Mouse (Mus musculus) neural tube, embryonic 11.5 days (tissue): Measurements from ENCODE around the gene Ankrd11. TPM values are rescaled to one million over a fixed set of nuclear protein-coding genes. Genes with fewer than 3 reads are reported as not detected.

Experiments used
- ATAC-seq: fragments of 200-750 bp; cut with Nextera tagmentation; 2 replicates; pipeline ENCODE4 v1.8.0; 2017; ENCODE audit warnings: moderate number of reproducible peaks, mild to moderate bottlenecking, moderate TSS enrichment, moderate library complexity; ENCODE audit not compliant: insufficient read depth, low FRiP score, low TSS enrichment
- DNase-seq: peaks from one replicate; pipeline ENCODE4 v3.0.0-alpha.2; 2015; ENCODE audit warnings: low spot score
- H3K27ac ChIP-seq: fragments of 300-500 bp; sonication (generic); 2 replicates; pipeline ENCODE4 v1.5.1; 2014; ENCODE audit warnings: low read depth, mild to moderate bottlenecking, low read length
- H3K27me3 ChIP-seq: fragments of 300-500 bp; sonication (generic); 2 replicates; pipeline ENCODE4 v1.6.1; 2014; ENCODE audit warnings: mild to moderate bottlenecking, low read length, mixed read lengths; ENCODE audit not compliant: control insufficient read depth, insufficient read depth
- H3K36me3 ChIP-seq: fragments of 300-500 bp; sonication (generic); 2 replicates; pipeline ENCODE4 v1.6.1; 2014; ENCODE audit warnings: mild to moderate bottlenecking, low read length, moderate library complexity, mixed read lengths; ENCODE audit not compliant: control insufficient read depth, insufficient read depth
- H3K4me1 ChIP-seq: fragments of 300-500 bp; sonication (generic); 2 replicates; pipeline ENCODE4 v1.6.1; 2014; ENCODE audit warnings: low read length, mixed read lengths; ENCODE audit not compliant: control insufficient read depth, insufficient read depth
- H3K4me2 ChIP-seq: fragments of 300-500 bp; sonication (generic); 2 replicates; pipeline ENCODE4 v1.6.1; 2014; ENCODE audit warnings: low read depth, mild to moderate bottlenecking, moderate library complexity
- H3K4me3 ChIP-seq: fragments of 300-500 bp; sonication (generic); 2 replicates; pipeline ENCODE4 v1.5.1; 2014; ENCODE audit warnings: low read depth, low read length
- H3K9ac ChIP-seq: fragments of 300-500 bp; sonication (generic); 2 replicates; pipeline ENCODE4 v1.6.1; 2014; ENCODE audit warnings: mild to moderate bottlenecking, low read length
- H3K9me3 ChIP-seq: fragments of 300-500 bp; sonication (generic); 2 replicates; pipeline ENCODE4 v1.6.1; 2016; ENCODE audit warnings: low read length; ENCODE audit not compliant: control insufficient read depth
- WGBS: fragments of 180-500 bp; shearing (Covaris S2); extraction: QIAGEN DNeasy Blood & Tissue Kit; methylation state at CpG from one replicate; pipeline ENCODE4 v1.1.7; 2014; 5-methylcytosine and 5-hydroxymethylcytosine counted together
- polyA plus RNA-seq: library from polyadenylated mRNA; unstranded; fragments of >200 nt; fragmentation: Nextera tagmentation; extraction: Ambion mirVana; gene quantifications from 2 replicates; pipeline ENCODE4 v1.2.1, GENCODE M21; 2014

The Ankrd11 gene
- polyA plus RNA-seq, 1 experiment from 2014 or later = 88.3 TPM

- ATAC-seq = no peak
- no peaks in the 10 kb centered on the region for H3K27me3 ChIP-seq
- H3K4me2 ChIP-seq = no peak overlapping the region
- no peak overlapping the region for H3K4me3 ChIP-seq
- WGBS = 78% methylated on average over 1 of the region's 1 CpGs
- no peak for DNase-seq
- no peaks in the 10 kb centered on the region for H3K36me3 ChIP-seq
- H3K9me3 ChIP-seq = no peaks in the 10 kb centered on the region
- no peak overlapping the region for H3K9ac ChIP-seq
- H3K27ac ChIP-seq = no peak overlapping the region
- H3K4me1 ChIP-seq = 0 out of 2 replicates have a peak, but pooled peaks cover 3% of the 10 kb centered on the region
These were observed 20.8 kb downstream of the Ankrd11 start for GRCm38 (mm10) chr8:123021259-123021658.

GRCm38 (mm10) chr8:123020859-123021258, 21.2 kb downstream of the Ankrd11 start:
- WGBS = 79% methylated on average over 2 of the region's 2 CpGs
- ATAC-seq (no peak), DNase-seq (no peak)
- Histone ChIP-seq H3K4me2 (no peak overlapping the region), H3K4me3 (no peak overlapping the region), H3K27me3 (no peaks in the 10 kb centered on the region), H3K27ac (no peak overlapping the region), H3K4me1 (0 out of 2 replicates have a peak, but pooled peaks cover 3% of the 10 kb centered on the region), H3K9ac (no peak overlapping the region), H3K36me3 (no peaks in the 10 kb centered on the region), H3K9me3 (no peaks in the 10 kb centered on the region)

GRCm38 (mm10) chr8:123020084-123020483, 22.0 kb downstream of the Ankrd11 start:
- H3K4me2 ChIP-seq = no peak overlapping the region
- DNase-seq (no peak), ATAC-seq (no peak)
- no peaks in the 10 kb centered on the region for H3K36me3 ChIP-seq
- WGBS = 83% methylated on average over 2 of the region's 2 CpGs
- H3K4me3 ChIP-seq = no peak overlapping the region
- H3K9ac ChIP-seq = no peak overlapping the region
- no peak overlapping the region for H3K27ac ChIP-seq
- no peaks in the 10 kb centered on the region for H3K27me3 ChIP-seq
- H3K9me3 ChIP-seq = no peaks in the 10 kb centered on the region
- H3K4me1 ChIP-seq = 0 out of 2 replicates have a peak, but pooled peaks cover 3% of the 10 kb centered on the region

- Histone ChIP-seq H3K4me3 (no peak overlapping the region), H3K9me3 (no peaks in the 10 kb centered on the region), H3K27ac (no peak overlapping the region), H3K27me3 (no peaks in the 10 kb centered on the region), H3K4me1 (0 out of 2 replicates have a peak, but pooled peaks cover 3% of the 10 kb centered on the region), H3K36me3 (no peaks in the 10 kb centered on the region), H3K9ac (no peak overlapping the region), H3K4me2 (no peak overlapping the region)
- 77% methylated on average over 4 of the region's 4 CpGs for whole genome bisulfite sequencing
- ATAC-seq (no peak), DNase-seq (no peak)
These were observed 23.5 kb downstream of the Ankrd11 start for GRCm38 (mm10) chr8:123018484-123019164.

- Histone ChIP-seq H3K9me3 (no peaks in the 10 kb centered on the region), H3K27me3 (no peaks in the 10 kb centered on the region), H3K4me2 (no peak overlapping the region), H3K4me1 (0 out of 2 replicates have a peak, but pooled peaks cover 3% of the 10 kb centered on the region), H3K36me3 (no peaks in the 10 kb centered on the region), H3K9ac (no peak overlapping the region), H3K4me3 (no peak overlapping the region), H3K27ac (no peak overlapping the region)
- ATAC-seq (no peak), DNase-seq (no peak)
- 90% methylated on average over 4 of the region's 4 CpGs for WGBS
These were observed 24.9 kb downstream of the Ankrd11 start for GRCm38 (mm10) chr8:123017143-123017542.

- no peak for ATAC-seq
- DNase-seq = no peak
- WGBS = 90% methylated on average over 3 of the region's 3 CpGs
- Histone ChIP-seq H3K4me2 (no peak overlapping the region), H3K4me3 (no peak overlapping the region), H3K36me3 (no peaks in the 10 kb centered on the region), H3K27me3 (no peaks in the 10 kb centered on the region), H3K27ac (no peak overlapping the region), H3K4me1 (0 out of 2 replicates have a peak, but pooled peaks cover 3% of the 10 kb centered on the region), H3K9ac (no peak overlapping the region), H3K9me3 (no peaks in the 10 kb centered on the region)
These were observed 27.0 kb downstream of the Ankrd11 start for GRCm38 (mm10) chr8:123015074-123015473.

- Histone ChIP-seq H3K9ac (no peak overlapping the region), H3K4me2 (no peak overlapping the region), H3K27me3 (no peaks in the 10 kb centered on the region), H3K36me3 (no peaks in the 10 kb centered on the region), H3K9me3 (no peaks in the 10 kb centered on the region), H3K4me3 (no peak overlapping the region), H3K27ac (no peak overlapping the region), H3K4me1 (0 out of 2 replicates have a peak, but pooled peaks cover 3% of the 10 kb centered on the region)
- no peak for ATAC-seq
- 86% methylated on average over 7 of the region's 7 CpGs for WGBS
- DNase-seq = no peak
These were observed 27.6 kb downstream of the Ankrd11 start for GRCm38 (mm10) chr8:123014429-123014828.

GRCm38 (mm10) chr8:123011321-123011720, 30.8 kb downstream of the Ankrd11 start:
- no peaks in the 10 kb centered on the region for H3K36me3 ChIP-seq
- no peak overlapping the region for H3K9ac ChIP-seq
- H3K27ac ChIP-seq = no peak overlapping the region
- no peaks in the 10 kb centered on the region for H3K27me3 ChIP-seq
- no peak overlapping the region for H3K4me3 ChIP-seq
- no peak for ATAC-seq
- H3K4me2 ChIP-seq = no peak overlapping the region
- no peak for DNase-seq
- no peaks in the 10 kb centered on the region for H3K4me1 ChIP-seq
- no peaks in the 10 kb centered on the region for H3K9me3 ChIP-seq

- H3K9me3 ChIP-seq = no peaks in the 10 kb centered on the region
- H3K4me1 ChIP-seq = no peaks in the 10 kb centered on the region; the same call in 1 of the 2 replicates
- no peak for ATAC-seq
- H3K4me2 ChIP-seq = no peak overlapping the region
- no peak overlapping the region for H3K4me3 ChIP-seq
- H3K27ac ChIP-seq = no peak overlapping the region
- DNase-seq = no peak
- no peak overlapping the region for H3K9ac ChIP-seq
- H3K36me3 ChIP-seq = no peaks in the 10 kb centered on the region
- 85% methylated on average over 5 of the region's 5 CpGs for WGBS
- H3K27me3 ChIP-seq = no peaks in the 10 kb centered on the region
These were observed 36.3 kb downstream of the Ankrd11 start for GRCm38 (mm10) chr8:123005805-123006204.
